Mouse (Mus musculus) megakaryocyte, embryonic 14.5 days (primary cell): ENCODE results near the gene Cspg4.

Experiments
- FLI1 ChIP-seq: IDR thresholded peaks from 2 replicates; pipeline ENCODE4 v1.6.1; 2012; ENCODE audit warnings: low read length, inconsistent platforms, mixed read lengths
- GATA1 ChIP-seq: IDR thresholded peaks from 3 replicates; pipeline ENCODE4 v1.6.1; 2012; ENCODE audit warnings: mixed read lengths, low read length, inconsistent platforms, borderline replicate concordance

DNA sequence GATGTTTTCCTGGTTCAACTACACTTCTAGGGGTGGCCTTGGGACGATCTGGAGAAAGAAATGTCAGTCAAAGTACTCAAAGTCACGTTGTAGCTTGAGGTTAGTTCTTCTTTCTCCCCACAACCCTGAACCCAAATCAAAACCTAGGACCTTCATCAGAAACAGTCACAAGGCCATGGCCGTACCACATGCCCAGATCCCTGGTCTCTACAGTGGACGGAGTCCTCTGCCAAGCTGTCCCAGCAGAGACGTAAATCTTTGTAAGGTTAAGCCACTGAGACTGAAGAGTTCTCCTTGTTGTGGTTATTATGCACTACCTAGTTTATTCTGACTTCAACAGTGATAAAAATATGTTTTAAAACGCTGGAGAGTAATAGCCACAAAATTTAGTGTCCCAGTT is 36.0 kb upstream of the Cspg4 start:
- TF ChIP-seq GATA1 (no peak), FLI1 (no peak)
